Mouse (Mus musculus) spleen, adult 18-20 months (tissue): ENCODE measurements around the gene Urod.
A peak's percentile ranks its signal among the peaks of the same experiment; 100 is the strongest.

Source experiments
- DNase-seq, 2 experiments: peaks; one replicate each; pipeline ENCODE4 v3.0.0; 2022; ENCODE audit warnings: mixed read lengths in 2 of 2

The Urod gene

DNA sequence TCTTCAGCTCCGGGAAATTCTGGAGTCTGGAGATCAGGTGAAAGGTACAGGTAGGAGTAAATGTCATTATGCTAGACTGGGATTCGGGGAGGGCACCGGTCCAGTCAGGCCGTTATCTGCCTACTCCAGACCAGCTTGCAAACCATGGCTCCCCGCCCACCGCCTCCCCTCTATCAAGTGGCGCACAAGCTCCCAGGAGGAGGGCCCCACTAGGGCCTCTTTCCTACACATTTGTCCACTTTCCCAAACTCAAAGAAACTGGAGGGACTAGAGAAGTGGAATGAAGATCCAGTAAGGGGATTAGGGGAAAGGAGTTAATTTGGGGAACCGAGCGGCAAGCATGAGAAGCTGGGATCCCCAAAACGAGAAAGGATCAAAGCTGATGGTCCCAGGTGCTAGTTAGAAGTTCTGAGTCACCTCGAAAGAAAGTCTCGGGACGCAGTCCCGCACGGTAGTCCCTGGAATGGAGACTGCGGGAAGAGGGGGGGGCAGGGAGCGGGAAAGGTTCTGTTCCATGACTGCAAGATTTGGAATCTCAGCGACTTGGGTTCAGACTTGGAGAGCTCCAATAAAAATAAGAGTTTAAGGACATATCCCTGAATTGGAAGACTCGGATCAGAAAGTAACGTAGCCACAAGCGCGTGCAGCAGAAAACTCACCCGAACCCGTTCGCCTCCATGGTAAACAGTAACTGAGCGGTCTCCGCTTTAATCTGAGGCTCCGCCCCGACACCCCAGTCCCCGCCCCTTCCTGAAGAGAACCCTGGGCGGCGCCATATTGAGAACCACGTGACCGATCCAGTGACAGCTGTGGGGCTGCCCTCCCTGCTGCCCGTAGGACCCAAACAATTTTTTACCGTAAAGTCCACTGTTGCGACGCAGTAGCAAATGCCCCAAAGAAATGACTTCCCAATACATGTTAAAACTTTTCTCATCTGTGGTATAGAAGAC lies at the start of gene Urod:
Gene Urod (minus strand): TSS at position 742 of the 950 bp plus-strand sequence.
- DNase-seq, result peak; percentile 93 to 94

DNA sequence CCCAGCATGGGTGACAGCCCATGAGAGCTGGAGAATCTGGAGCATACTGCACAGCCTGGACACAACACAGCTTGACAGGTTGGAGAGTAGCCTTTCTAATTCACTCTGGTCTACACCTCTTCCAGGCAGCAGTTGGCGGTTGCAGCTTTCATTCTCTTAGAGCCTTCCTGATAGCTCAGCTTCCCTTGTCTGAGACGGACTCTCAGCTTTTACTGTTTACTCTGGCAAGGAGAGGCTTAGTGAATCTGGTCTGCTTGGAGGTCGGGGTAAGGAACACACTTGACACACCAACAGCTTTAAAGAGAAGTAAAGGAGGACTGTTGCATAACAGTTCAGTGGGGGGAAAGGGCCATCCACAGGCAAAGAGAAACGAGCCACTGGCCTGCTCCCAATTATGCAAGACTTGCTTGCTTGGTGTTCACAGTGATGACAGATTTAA lies 47.1 kb upstream of the Urod start:
- no peak for DNase-seq

DNA sequence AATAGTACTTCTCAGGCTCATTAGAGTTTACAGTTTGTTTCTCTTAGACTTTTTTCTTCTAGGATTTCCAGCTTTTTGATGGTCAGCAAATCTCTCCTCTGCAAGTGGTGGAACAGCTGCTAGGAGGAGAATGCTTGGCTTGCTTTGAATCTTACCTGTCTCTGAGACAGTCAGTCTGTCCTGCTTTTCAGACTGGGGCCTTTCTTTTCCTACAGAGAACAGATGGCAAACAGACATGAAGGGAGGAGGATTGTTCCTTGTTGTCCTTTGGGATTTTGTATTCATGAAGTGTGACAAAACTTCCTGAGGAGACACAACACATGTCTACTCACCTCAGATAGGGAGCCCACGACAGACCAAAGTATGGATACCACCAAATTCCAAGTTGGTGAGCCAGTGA lies 46.6 kb upstream of the Urod start:
- no peak for DNase-seq

DNA sequence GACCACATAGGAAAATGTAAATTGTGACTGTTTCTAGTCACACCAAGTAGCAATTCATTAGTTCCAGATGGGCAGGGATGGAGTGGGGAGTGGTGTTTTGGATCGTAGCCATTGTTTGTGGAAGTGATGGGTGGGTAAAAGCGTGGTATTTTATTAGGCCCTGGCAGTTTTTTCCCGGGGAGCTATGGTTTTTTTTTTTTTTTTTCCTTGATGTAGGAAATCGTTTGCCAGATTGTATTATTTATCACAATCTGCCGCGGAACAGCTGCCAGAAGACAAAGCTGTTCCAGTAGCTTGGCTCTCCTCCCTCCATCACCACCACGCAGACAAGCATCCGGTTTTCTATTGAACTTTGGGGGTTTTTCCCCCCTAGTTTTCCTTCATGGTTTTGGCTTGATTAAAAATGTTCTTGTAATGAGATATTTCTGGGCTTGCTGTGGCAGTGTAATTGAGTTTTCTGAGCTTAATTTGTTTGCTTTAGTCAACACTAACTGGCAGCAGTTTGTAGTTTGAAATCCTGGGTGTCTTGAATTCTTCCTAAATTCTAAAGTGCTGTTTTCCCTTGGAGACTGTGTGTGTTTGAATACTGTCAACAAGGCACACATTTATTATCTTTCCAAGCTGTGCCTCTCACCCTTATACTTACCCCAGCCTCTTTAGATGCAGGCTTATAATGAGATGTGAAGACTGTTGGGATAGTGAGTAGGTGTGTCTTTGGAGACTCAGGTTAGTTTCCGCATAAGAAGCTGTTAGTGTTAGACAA lies 45.9 kb upstream of the Urod start:
- DNase-seq, result peak in 1 of 2 experiments; percentile 4

DNA sequence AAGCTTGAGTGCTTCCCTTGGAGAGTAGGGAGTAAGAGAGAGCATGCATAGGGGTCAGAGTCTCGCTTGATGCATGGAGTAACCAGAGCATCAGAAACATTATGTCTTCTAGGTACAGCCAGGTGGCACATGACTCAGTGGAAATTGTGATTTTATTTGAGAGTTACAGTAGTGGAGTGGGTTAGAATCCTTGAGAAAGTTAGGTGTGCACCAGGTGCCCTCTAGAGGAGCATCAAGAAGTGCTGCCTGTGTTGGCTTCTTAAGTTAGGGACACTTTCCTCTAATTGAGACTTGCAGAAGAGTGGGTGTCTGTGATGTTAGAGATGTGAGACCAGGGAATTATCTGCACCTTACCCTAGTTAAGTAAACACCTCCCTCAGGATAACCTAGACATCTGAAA lies 36.9 kb upstream of the Urod start:
- no peak for DNase-seq

DNA sequence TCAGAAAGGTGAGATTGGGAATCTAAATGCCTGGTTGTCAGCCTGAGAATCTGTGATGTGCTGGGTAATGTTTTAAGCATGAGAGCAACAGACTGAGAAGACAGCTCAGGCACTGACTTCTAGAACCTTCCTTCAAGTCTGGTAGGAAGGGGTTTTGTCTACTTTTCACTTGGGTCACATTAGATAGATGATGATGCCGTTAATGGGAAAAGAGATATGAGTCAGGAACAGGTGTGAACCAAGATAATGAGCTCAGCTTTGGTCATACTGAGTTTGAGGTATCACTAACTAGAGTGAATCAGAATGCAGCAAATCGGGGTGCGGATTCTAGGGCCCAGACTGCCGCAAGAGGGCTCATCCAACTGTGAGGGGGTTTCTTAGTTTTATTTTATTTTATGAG lies 29.3 kb upstream of the Urod start:
- DNase-seq, result no peak

DNA sequence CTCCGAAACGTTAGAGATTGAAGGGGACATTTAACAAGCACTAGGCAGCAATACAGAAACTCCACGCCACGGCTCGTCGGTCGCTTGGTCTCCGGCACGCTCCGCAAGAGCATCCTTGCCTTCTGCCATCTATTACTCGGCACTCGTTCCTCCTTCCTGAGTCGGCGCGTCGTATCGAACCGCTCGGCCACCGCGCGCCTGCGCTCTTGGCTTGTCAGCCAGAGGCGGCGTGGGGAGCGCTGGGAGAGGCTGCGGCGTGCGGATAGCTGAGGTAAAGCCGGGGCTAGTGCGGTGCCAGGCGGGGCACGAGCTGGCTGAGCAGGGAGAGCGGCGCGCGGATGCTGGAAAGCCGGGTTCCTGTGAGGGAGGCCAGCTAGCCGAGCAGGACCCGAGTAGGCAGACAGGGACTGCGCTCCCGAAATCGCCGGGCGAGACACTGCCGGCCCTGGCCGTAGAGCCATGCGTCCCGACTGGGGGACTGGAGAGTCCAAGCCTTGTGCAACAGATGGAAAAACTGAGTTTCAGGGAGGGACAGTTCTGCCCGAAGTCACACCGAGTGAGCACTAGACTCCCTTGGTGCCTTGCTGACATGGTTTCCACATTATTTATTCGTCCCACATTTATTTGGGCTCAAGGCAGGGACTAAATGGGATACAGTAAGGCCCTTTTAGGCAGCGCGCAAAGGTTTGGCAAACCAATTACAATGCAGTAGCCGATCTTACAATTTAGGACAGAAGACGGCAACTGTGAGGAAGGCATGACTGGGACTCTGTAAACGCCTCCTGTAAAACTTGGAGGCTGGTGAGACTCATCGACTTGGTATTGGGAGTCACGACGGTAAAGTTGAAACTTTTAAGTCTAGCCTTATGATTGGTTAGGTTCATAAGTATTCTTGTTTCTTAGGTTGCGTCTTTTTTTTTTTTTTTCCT lies 25.3 kb upstream of the Urod start, which contains the start of gene Eif2b3:
Gene Eif2b3 (plus strand): TSS at position 197 of the 929 bp plus-strand sequence.
- peak; percentile 75 to 86 for DNase-seq

DNA sequence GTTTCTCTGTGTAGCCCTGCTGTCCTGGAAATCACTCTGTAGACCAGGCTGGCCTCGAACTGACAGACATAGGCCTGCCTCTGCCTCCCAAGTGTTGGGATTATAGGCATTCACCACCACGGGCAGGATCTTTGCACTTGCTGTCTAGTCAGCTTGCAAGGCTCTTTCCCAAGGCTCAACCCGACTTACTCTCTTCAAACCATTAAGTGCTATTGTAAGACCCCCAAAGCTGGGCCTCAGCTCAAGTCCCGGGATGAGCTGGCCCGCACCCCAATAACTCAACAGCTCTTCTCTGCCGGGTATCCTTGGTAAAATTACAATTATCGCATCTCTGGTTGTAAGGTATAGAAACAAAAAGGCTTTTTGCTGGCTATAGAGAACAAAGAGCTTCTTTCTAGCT lies 24.1 kb upstream of the Urod start:
- DNase-seq, result no peak

DNA sequence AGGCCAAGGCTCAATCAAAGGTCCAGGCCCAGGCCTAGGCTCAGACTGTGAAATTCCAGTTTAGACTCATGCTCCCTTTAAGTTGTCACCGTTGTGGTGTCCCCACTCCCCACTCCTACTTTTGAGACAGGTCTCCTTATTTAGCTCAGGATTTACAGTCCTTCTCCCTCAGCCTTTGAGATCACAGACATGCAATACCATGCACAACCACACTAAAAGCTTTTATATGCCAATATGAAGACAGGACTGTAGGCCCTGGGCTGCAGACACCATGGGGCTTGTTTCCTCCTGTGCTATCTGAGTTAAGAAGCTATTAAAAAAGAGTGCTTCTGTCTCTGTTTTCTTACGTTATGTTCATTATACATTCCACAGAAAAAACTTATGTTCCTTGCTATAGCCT lies 23.5 kb upstream of the Urod start:
- DNase-seq, result no peak

DNA sequence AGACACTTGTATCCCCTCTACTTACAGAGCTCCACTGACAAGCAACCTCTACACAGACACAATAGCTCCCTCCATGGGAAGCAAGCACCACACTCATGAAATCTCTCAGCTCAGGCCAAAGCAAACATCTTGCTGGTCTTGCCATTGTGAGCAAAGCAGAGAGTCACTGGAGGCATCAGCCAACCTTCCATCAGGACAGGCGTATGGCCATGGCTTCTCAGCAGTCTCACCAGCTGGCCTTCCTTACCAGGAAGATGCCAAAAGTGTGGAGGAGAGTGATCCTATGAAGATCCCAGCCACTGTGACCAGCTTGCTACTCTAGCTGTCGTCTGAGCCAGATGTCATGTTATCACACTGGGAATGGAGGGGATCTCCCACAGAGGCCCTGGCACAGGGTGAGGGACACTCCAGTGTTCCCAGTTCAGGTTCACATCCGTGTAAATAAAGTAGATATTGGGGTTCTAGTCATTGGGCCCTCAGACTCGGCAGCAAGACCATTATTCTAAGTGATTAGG lies 20.7 kb upstream of the Urod start:
- DNase-seq, result no peak

DNA sequence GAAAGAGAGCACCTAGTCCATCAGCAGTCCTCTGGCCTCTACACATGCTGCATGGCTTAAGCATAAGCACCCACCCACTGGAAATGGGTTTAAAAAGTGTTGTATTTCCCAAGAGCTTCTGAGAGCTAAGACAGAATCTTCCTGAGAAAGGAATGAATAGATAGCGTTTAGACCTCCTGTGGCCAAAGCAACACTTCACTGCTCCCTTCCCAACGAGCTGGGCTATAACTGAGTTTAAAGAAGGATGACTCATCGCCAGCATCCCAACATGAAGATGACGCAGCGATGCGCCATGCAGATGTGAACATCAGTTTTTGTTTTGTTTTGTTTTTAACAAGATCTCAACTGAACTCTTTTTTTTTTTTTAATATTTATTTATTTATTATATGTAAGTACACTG lies 19.4 kb upstream of the Urod start:
- no peak for DNase-seq

DNA sequence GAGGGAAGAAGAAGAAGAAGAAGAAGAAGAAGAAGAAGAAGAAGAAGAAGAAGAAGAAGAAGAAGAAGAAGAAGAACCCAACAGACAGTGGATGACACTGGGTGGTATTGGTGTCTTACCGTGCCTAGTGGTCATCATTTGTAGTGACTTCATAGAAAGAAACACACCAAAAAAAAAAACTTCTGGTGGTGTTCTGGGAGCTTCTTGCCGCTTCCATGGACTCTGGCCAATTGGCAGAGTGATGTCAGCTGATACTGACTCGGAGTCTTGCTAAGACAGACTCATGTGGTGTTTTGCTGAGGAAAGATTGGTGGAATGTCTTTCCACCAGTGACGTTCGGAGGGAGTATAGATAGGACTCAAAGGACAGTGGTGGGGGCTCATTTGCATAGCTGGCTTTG lies 16.0 kb upstream of the Urod start:
- no peak for DNase-seq

DNA sequence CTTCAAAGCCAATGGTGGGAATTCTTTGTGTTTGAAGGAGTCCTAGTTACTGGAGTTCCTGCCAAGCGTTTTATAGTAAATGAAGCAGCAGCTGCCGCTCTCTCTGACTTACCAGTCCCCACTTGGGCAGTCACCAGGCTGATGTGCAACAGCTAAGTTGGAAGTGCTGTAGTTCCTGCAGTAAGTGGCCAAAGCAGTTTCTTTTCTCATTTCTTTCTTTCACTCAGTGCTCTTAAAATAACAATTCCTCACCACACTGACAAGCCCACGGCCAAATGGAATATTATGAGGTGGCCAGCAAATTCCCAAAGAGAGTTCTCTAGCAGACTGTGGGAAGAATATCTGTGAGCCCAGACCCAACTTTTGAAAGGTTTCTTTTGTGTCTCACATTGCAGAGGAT lies 12.8 kb upstream of the Urod start:
- no peak for DNase-seq

DNA sequence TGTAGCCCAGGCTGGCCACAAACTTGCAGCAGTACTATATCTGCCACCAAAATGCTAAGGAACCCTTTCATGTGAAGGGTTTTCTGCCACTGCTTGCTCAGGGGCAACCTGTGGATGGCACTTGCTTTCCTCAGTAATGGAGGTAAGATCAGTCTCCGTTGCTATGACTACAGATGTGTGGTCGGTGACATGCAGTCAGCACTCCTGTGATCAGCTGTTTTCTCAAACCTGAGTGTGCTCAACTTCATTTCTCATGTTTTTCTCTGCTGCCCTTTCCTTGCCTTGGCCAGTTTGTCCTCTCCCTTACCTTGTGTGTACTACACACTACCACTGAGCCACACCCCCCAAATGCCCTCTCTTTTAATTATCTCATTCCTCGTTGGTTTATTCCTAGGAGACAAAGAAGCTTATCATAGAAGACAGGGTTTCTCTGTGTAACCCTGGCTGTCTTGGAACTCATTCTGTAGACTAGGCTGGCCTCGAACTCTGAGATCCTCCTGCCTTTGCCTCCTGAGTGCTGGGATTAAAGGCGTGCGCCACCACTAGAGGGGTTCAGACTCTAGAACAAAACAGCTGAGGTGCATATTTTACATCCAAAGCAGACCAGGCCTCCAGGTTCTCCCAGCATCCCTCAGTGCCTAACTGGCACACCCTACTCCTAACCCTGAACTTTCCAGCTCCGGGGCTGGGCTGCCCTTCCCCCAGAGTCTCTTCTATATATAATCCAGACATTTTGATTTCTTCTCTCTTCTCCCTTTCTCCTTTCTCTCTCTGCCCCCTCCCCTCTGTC lies 11.6 kb upstream of the Urod start:
- DNase-seq, result no peak

DNA sequence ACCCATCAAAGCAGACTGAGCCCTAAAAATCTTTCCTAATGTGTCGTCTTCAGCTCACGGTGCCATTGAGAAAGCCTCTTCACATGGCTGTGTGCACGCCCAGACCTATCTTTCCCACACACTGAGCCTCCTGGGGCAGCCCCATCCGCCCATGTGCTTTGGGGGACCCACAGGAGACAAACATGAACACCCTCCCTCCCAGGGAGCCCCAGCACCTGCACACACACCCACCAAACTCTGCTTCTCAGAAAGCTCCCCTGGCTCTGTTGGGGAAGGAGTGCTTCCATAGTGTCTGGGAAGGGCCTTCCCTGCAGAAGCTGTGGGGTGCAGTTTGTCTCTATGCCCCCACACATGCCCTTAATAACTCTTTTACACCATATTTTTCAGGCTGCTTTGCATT lies 10.4 kb upstream of the Urod start:
- DNase-seq, result peak in 1 of 2 experiments; percentile 36

DNA sequence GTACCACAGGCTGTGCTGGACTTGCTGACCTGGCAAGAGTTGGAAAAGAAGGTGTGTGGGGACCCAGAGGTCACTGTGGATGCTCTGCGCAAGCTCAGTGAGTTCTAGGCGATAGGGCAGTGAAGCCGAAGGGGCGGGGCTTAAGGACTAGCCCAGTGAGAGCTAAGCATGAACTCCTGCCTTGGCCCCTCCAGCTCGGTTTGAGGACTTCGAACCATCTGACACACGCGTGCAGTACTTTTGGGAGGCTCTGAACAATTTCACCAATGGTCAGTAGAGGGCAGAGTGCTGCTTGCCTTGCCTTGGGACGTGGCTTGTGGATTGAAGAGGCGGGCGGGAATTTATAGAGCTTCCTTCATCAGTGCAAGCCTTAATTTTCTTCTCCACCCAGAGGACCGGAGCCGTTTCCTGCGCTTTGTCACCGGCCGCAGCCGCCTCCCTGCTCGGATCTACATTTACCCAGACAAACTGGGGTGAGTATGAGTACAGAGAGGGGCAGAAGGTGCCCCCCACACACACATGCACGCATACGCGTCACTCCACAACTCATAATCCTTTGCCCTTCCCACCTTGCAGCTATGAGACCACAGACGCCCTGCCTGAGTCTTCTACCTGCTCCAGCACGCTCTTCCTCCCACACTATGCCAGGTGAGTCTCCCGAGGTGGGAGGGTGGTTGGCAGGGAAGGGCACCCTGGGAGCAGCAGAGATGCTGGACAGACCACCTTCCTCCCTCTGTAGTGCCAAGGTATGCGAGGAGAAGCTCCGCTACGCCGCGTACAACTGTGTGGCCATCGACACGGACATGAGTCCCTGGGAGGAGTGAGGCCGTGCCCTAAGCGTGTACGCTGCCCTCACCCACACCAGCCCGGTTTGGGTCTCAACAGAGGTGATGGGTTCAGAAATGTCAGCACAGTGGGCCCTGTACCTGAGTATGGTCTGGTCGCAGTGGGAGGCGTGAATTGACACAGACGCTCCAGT lies 8.6 kb upstream of the Urod start:
- peak in 1 of 2 experiments; percentile 49 for DNase-seq

DNA sequence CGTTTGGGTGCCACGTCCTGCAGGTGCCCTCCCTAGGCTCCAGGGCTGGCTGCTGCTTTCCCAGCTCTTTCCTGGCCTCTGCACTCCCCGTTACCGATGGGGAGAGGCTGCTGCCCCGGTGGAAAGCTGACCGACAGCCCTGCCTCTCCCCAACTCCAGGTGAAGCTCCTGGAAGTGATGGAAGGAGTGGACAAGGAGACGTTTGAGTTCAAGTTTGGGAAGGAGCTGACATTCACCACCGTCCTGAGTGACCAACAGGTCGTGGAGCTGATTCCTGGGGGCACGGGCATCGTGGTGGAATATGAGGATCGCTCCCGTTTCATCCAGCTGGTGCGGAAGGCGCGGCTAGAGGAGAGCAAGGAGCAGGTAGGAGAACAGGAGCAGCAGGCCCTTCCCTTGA lies 7.7 kb upstream of the Urod start:
- DNase-seq, result no peak

DNA sequence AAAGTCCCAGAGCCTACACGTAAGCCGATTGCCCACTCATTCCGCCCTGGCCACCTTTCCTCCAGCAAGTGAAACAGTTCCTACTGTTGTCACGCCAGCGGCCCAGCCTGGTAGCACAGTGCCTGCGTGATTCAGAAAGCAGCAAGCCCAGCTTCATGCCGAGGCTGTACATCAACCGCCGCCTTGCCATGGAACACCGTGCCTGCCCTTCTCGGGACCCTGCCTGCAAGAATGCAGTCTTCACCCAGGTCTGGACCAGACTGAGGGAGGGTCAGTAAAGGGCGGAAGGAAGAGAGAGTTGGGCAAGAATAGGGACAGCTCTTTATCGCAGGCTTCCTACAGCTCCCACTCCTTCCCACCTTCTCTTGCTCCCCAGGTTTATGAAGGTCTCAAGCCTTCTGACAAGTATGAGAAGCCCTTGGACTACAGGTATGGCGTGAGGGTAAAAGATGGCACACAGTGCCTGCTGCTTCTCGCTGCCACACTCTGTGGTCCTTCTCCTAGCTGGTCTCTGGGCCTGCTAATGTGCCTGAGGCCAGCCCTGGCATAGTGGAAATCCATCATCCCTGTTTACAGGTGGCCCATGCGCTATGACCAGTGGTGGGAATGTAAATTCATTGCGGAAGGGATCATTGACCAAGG lies 5.4 kb upstream of the Urod start:
- DNase-seq, result no peak

DNA sequence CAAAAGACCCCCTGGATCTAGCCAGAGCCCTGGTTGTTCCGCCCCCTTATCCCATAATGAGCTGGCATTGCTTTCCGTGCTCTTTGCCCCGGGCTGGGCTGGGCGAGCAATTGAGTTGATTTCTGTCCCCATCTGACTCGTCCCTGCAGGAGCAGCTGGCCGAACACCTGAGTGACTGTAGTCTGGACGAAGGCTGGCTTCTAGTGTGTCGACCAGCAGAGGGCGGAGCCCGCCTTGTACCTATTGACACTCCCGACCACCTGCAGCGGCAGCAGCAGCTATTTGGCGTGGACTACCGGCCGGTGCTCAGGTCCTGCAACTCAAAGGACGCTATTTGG lies 1.6 kb upstream of the Urod start:
- DNase-seq, result peak; percentile 34 to 50
